Mouse (Mus musculus): ENCODE measurements around the gene Tcf7.

The Tcf7 gene

GRCm38 (mm10) chr11:52283596-52284571 is 1.1 kb upstream of the Tcf7 start:
- intact Hi-C loops (cut with DNase I), result no loop called here

- intact Hi-C loops (cut with DNase I), result no loop called here
These were observed 417 bp downstream of the Tcf7 start for GRCm38 (mm10) chr11:52282420-52282773.

GRCm38 (mm10) chr11:52281568-52282328 is 1.1 kb downstream of the Tcf7 start:
- intact Hi-C loops (cut with DNase I), result no loop called here

- intact Hi-C loops (cut with DNase I), result no loop called here
These were observed 2.0 kb downstream of the Tcf7 start for GRCm38 (mm10) chr11:52280566-52281455.

GRCm38 (mm10) chr11:52279611-52280145 is 3.1 kb downstream of the Tcf7 start:
- intact Hi-C loops (cut with DNase I), result no loop called here

GRCm38 (mm10) chr11:52278991-52279390 is 3.8 kb downstream of the Tcf7 start:
- intact Hi-C loops (cut with DNase I), result no loop called here

- intact Hi-C loops (cut with DNase I), result no loop called here
These were observed 4.7 kb downstream of the Tcf7 start for GRCm38 (mm10) chr11:52278164-52278563.

- intact Hi-C loops (cut with DNase I), result no loop called here
These were observed 5.2 kb downstream of the Tcf7 start for GRCm38 (mm10) chr11:52277433-52278150.

- intact Hi-C loops (cut with DNase I), result no loop called here
These were observed 5.8 kb downstream of the Tcf7 start for GRCm38 (mm10) chr11:52276961-52277391.

GRCm38 (mm10) chr11:52275774-52276555 is 6.8 kb downstream of the Tcf7 start:
- intact Hi-C loops (cut with DNase I), result no loop called here

- intact Hi-C loops (cut with DNase I), result no loop called here
These were observed 7.4 kb downstream of the Tcf7 start for GRCm38 (mm10) chr11:52275366-52275765.

GRCm38 (mm10) chr11:52274456-52275112 is 8.2 kb downstream of the Tcf7 start:
- intact Hi-C loops (cut with DNase I), result no loop called here

GRCm38 (mm10) chr11:52273942-52274330 is 8.9 kb downstream of the Tcf7 start:
- intact Hi-C loops (cut with DNase I), result no loop called here

- intact Hi-C loops (cut with DNase I), result no loop called here
These were observed 9.5 kb downstream of the Tcf7 start for GRCm38 (mm10) chr11:52273183-52273941.

GRCm38 (mm10) chr11:52272619-52273018 is 10.2 kb downstream of the Tcf7 start:
- intact Hi-C loops (cut with DNase I), result no loop called here

GRCm38 (mm10) chr11:52271765-52272495 is 10.9 kb downstream of the Tcf7 start:
- intact Hi-C loops (cut with DNase I), result no loop called here

GRCm38 (mm10) chr11:52269841-52270240 is 13.0 kb downstream of the Tcf7 start:
- intact Hi-C loops (cut with DNase I), result no loop called here
